Mouse (Mus musculus): ENCODE results near the gene Cdc37l1.

- TF ChIP-seq POLR2A (IDR thresholded peaks at IDR 0.05; ENCODE audit: borderline replicate concordance, extremely low read depth, insufficient read depth, insufficient read length, poor library complexity, severe bottlenecking) (no peak), CTCF (IDR thresholded peaks at IDR 0.05; ENCODE audit: borderline replicate concordance, extremely low read depth, insufficient read depth, insufficient read length) (no peak)
Observed at GRCm38 (mm10) chr19:29019647-29020046, 29.5 kb downstream of the Cdc37l1 start.

All from brain, embryonic 14.5 days (tissue).